Mouse (Mus musculus) retina, embryonic 14.5 days (tissue): ENCODE data around the gene Actn1.

Experiments used
- DNase-seq: peaks from one replicate; pipeline ENCODE4 v3.0.0-alpha.2; 2015; ENCODE audit warnings: low spot score

Actn1 gene

GRCm38 (mm10) chr12:80259216-80260055, 735 bp downstream of the Actn1 start:
- DNase-seq, result peak; percentile 78

GRCm38 (mm10) chr12:80258520-80259215, 1.5 kb downstream of the Actn1 start:
- DNase-seq, result no peak

- DNase-seq, result no peak
Measured at GRCm38 (mm10) chr12:80251978-80252377, 8.2 kb downstream of the Actn1 start.

- DNase-seq, result no peak
Measured at GRCm38 (mm10) chr12:80251554-80251953, 8.6 kb downstream of the Actn1 start.

- no peak for DNase-seq
Measured at GRCm38 (mm10) chr12:80249539-80249938, 10.6 kb downstream of the Actn1 start.

GRCm38 (mm10) chr12:80247067-80247466, 13.1 kb downstream of the Actn1 start:
- DNase-seq, result no peak

GRCm38 (mm10) chr12:80246505-80246904, 13.7 kb downstream of the Actn1 start:
- no peak for DNase-seq

GRCm38 (mm10) chr12:80244755-80245154, 15.4 kb downstream of the Actn1 start:
- DNase-seq, result no peak

- DNase-seq, result no peak
Measured at GRCm38 (mm10) chr12:80244127-80244526, 16.0 kb downstream of the Actn1 start.

- DNase-seq, result no peak
Measured at GRCm38 (mm10) chr12:80243335-80243734, 16.8 kb downstream of the Actn1 start.

- no peak for DNase-seq
Measured at GRCm38 (mm10) chr12:80239445-80239844, 20.7 kb downstream of the Actn1 start.

- no peak for DNase-seq
Measured at GRCm38 (mm10) chr12:80238523-80238922, 21.6 kb downstream of the Actn1 start.

- DNase-seq, result no peak
Measured at GRCm38 (mm10) chr12:80235295-80235694, 24.9 kb downstream of the Actn1 start.

- no peak for DNase-seq
Measured at GRCm38 (mm10) chr12:80234226-80234625, 25.9 kb downstream of the Actn1 start.

GRCm38 (mm10) chr12:80232840-80233218, 27.3 kb downstream of the Actn1 start:
- DNase-seq, result no peak

- DNase-seq, result no peak
Measured at GRCm38 (mm10) chr12:80232076-80232839, 27.9 kb downstream of the Actn1 start.

- no peak for DNase-seq
Measured at GRCm38 (mm10) chr12:80231317-80231716, 28.9 kb downstream of the Actn1 start.

GRCm38 (mm10) chr12:80230854-80231253, 29.3 kb downstream of the Actn1 start:
- DNase-seq, result no peak

GRCm38 (mm10) chr12:80230111-80230700, 30.0 kb downstream of the Actn1 start:
- DNase-seq, result peak; percentile 46

GRCm38 (mm10) chr12:80229010-80229800, 31.0 kb downstream of the Actn1 start:
- DNase-seq, result no peak

GRCm38 (mm10) chr12:80228356-80228755, 31.8 kb downstream of the Actn1 start:
- no peak for DNase-seq
